Mouse (Mus musculus) neural tube, embryonic 13.5 days (tissue): ENCODE measurements around the gene Hbq1b. TPM values are rescaled to one million over a fixed set of nuclear protein-coding genes. Genes with fewer than 3 reads are reported as not detected.
"Not testable (repeated sequence)": the region's sequence is repeated elsewhere in the genome, so short reads cannot be mapped to it uniquely, and the experiment has no call there.

ENCODE experiments used
- ATAC-seq: fragments of 200-750 bp; cut with Nextera tagmentation; 2 replicates; pipeline ENCODE4 v1.8.0; 2017; ENCODE audit warnings: low read depth, mild to moderate bottlenecking, moderate TSS enrichment, moderate library complexity
- H3K27ac ChIP-seq: fragments of 300-500 bp; sonication (generic); replicated peaks from 2 replicates; pipeline ENCODE4 v1.5.1; 2015; ENCODE audit warnings: moderate library complexity, mild to moderate bottlenecking, inconsistent platforms
- H3K27me3 ChIP-seq: fragments of 300-500 bp; sonication (generic); 2 replicates; pipeline ENCODE4 v1.6.1; 2015; ENCODE audit warnings: mild to moderate bottlenecking, inconsistent platforms
- H3K36me3 ChIP-seq: fragments of 300-500 bp; sonication (generic); 2 replicates; pipeline ENCODE4 v1.6.1; 2015; ENCODE audit warnings: mild to moderate bottlenecking, inconsistent platforms
- H3K4me1 ChIP-seq: fragments of 300-500 bp; sonication (generic); replicated peaks from 2 replicates; pipeline ENCODE4 v1.6.1; 2015; ENCODE audit warnings: inconsistent platforms
- H3K4me2 ChIP-seq: fragments of 300-500 bp; sonication (generic); 2 replicates; pipeline ENCODE4 v1.6.1; 2015; ENCODE audit warnings: inconsistent platforms, mild to moderate bottlenecking, moderate library complexity
- H3K4me3 ChIP-seq: fragments of 300-500 bp; sonication (generic); 2 replicates; pipeline ENCODE4 v1.5.1; 2015; ENCODE audit warnings: mild to moderate bottlenecking, inconsistent platforms
- H3K9ac ChIP-seq: fragments of 300-500 bp; sonication (generic); 2 replicates; pipeline ENCODE4 v1.6.1; 2015; ENCODE audit warnings: moderate library complexity, mild to moderate bottlenecking, inconsistent platforms
- H3K9me3 ChIP-seq: fragments of 300-500 bp; sonication (generic); 2 replicates; pipeline ENCODE4 v1.6.1; 2016; ENCODE audit warnings: inconsistent platforms
- WGBS: fragments of 180-500 bp; shearing (Covaris S2); methylation state at CpG from one replicate; pipeline ENCODE4 v1.1.7; 2015; 5-methylcytosine and 5-hydroxymethylcytosine counted together
- polyA plus RNA-seq: library from polyadenylated mRNA; unstranded; fragments of >200 nt; fragmentation: Nextera tagmentation; extraction: Ambion mirVana; gene quantifications from 2 replicates; pipeline ENCODE4 v1.2.1, GENCODE M21; 2015

The Hbq1b gene
- polyA plus RNA-seq, 1 experiment from 2014 or later = 3.0 TPM

GRCm38 (mm10) chr11:32292819-32293218 is 6.1 kb downstream of the Hbq1b start:
- not testable (repeated sequence) for H3K9me3 ChIP-seq, H3K27me3 ChIP-seq, H3K4me3 ChIP-seq, H3K4me2 ChIP-seq, ATAC-seq, H3K4me1 ChIP-seq, H3K36me3 ChIP-seq, H3K9ac ChIP-seq, H3K27ac ChIP-seq
- 87% methylated on average over 4 of the region's 4 CpGs for whole genome bisulfite sequencing

GRCm38 (mm10) chr11:32293479-32293878 is 6.7 kb downstream of the Hbq1b start:
- ATAC-seq, H3K27ac ChIP-seq, H3K27me3 ChIP-seq, H3K4me1 ChIP-seq, H3K4me2 ChIP-seq, H3K36me3 ChIP-seq, H3K9ac ChIP-seq, H3K4me3 ChIP-seq, H3K9me3 ChIP-seq: not testable (repeated sequence)
- WGBS = 73% methylated on average over 3 of the region's 3 CpGs

GRCm38 (mm10) chr11:32296203-32296602 is 9.4 kb downstream of the Hbq1b start, which contains the start of gene Hba-a2:
TSS of gene Hba-a2 (plus strand) at chr11:32296489.
- not testable (repeated sequence) for H3K4me1 ChIP-seq, H3K36me3 ChIP-seq, H3K9ac ChIP-seq, ATAC-seq, H3K9me3 ChIP-seq, H3K27ac ChIP-seq, H3K27me3 ChIP-seq, H3K4me3 ChIP-seq, H3K4me2 ChIP-seq
- no CpG with 5 or more reads among the region's 4 CpGs for WGBS

- H3K9me3 ChIP-seq, H3K4me3 ChIP-seq, H3K9ac ChIP-seq, H3K36me3 ChIP-seq, H3K4me1 ChIP-seq, H3K27ac ChIP-seq, ATAC-seq, H3K4me2 ChIP-seq: not testable (repeated sequence)
- H3K27me3 ChIP-seq = peaks cover 20% of the 10 kb centered on the region
- 60% methylated on average over 2 of the region's 2 CpGs for WGBS
Measured at GRCm38 (mm10) chr11:32297417-32297816, 10.7 kb downstream of the Hbq1b start.

GRCm38 (mm10) chr11:32297866-32298531 is 11.2 kb downstream of the Hbq1b start:
- ATAC-seq = no peak
- no peak overlapping the region for H3K9ac ChIP-seq
- H3K36me3 ChIP-seq = no peaks in the 10 kb centered on the region
- no peak overlapping the region for H3K4me2 ChIP-seq
- peaks cover 20% of the 10 kb centered on the region for H3K27me3 ChIP-seq
- H3K4me3 ChIP-seq = no peak overlapping the region
- WGBS = 93% methylated on average over 1 of the region's 1 CpGs
- H3K27ac ChIP-seq = no peak overlapping the region
- H3K9me3 ChIP-seq = no peaks in the 10 kb centered on the region
- H3K4me1 ChIP-seq = no peaks in the 10 kb centered on the region

GRCm38 (mm10) chr11:32298532-32298918 is 11.8 kb downstream of the Hbq1b start:
- Histone ChIP-seq H3K9me3 (no peaks in the 10 kb centered on the region), H3K4me3 (no peak overlapping the region), H3K4me2 (no peak overlapping the region), H3K27me3 (peaks cover 20% of the 10 kb centered on the region), H3K36me3 (no peaks in the 10 kb centered on the region), H3K4me1 (no peaks in the 10 kb centered on the region), H3K9ac (no peak overlapping the region), H3K27ac (no peak overlapping the region)
- 96% methylated on average over 2 of the region's 2 CpGs for WGBS
- ATAC-seq = no peak

GRCm38 (mm10) chr11:32299865-32300264 is 13.1 kb downstream of the Hbq1b start, which contains the start of gene Hbq1a:
TSS of gene Hbq1a (plus strand) at chr11:32300069.
- Histone ChIP-seq H3K4me2 (peak within 1 kb of the TSS; percentile 49), H3K27me3 (peaks cover 20% of the 10 kb centered on the region), H3K4me3 (peak within 1 kb of the TSS; percentile 26)
- not testable (repeated sequence) for H3K36me3 ChIP-seq, H3K4me1 ChIP-seq, H3K9me3 ChIP-seq, H3K9ac ChIP-seq, H3K27ac ChIP-seq
- 5% methylated on average over 16 of the region's 16 CpGs for WGBS
- peak; percentile 73 for ATAC-seq

- ATAC-seq = peak; percentile 25; the same call in 1 of the 2 replicates
- Histone ChIP-seq H3K27me3 (peaks cover 20% of the 10 kb centered on the region), H3K9ac (no peak overlapping the region), H3K4me2 (peak overlapping the region; percentile 49), H3K9me3 (no peaks in the 10 kb centered on the region), H3K36me3 (no peaks in the 10 kb centered on the region), H3K4me1 (no peaks in the 10 kb centered on the region), H3K27ac (no peak overlapping the region), H3K4me3 (peak overlapping the region; percentile 26)
- WGBS = 56% methylated on average over 16 of the region's 17 CpGs
Measured at GRCm38 (mm10) chr11:32300279-32301267, 13.8 kb downstream of the Hbq1b start.

- 69% methylated on average over 1 of the region's 1 CpGs for WGBS
- H3K9me3 ChIP-seq = no peaks in the 10 kb centered on the region
Measured at GRCm38 (mm10) chr11:32301506-32301905, 14.7 kb downstream of the Hbq1b start.

GRCm38 (mm10) chr11:32302824-32303419 is 16.2 kb downstream of the Hbq1b start:
- Histone ChIP-seq H3K9me3 (no peaks in the 10 kb centered on the region), H3K27me3 (peaks cover 20% of the 10 kb centered on the region), H3K4me3 (no peak overlapping the region), H3K9ac (no peak overlapping the region), H3K27ac (no peak overlapping the region), H3K4me1 (no peaks in the 10 kb centered on the region), H3K36me3 (no peaks in the 10 kb centered on the region), H3K4me2 (no peak overlapping the region)
- no peak for ATAC-seq
- 58% methylated on average over 2 of the region's 2 CpGs for WGBS

More at GRCm38 (mm10) chr11:32301506-32301905, 14.7 kb downstream of the Hbq1b start:
- Histone ChIP-seq H3K4me1 (no peaks in the 10 kb centered on the region), H3K4me3 (no peak overlapping the region), H3K27me3 (peaks cover 20% of the 10 kb centered on the region), H3K36me3 (no peaks in the 10 kb centered on the region), H3K27ac (no peak overlapping the region), H3K9ac (no peak overlapping the region), H3K4me2 (no peak overlapping the region)
- no peak for ATAC-seq

GRCm38 (mm10) chr11:32303455-32303854 is 16.7 kb downstream of the Hbq1b start:
- no peaks in the 10 kb centered on the region for H3K36me3 ChIP-seq
- H3K4me2 ChIP-seq = no peak overlapping the region
- peaks cover 20% of the 10 kb centered on the region for H3K27me3 ChIP-seq
- no peak overlapping the region for H3K27ac ChIP-seq
- no peak overlapping the region for H3K4me3 ChIP-seq
- ATAC-seq = no peak
- H3K9ac ChIP-seq = no peak overlapping the region
- H3K4me1 ChIP-seq = no peaks in the 10 kb centered on the region
- no peaks in the 10 kb centered on the region for H3K9me3 ChIP-seq
- WGBS = 87% methylated on average over 1 of the region's 1 CpGs

- no peaks in the 10 kb centered on the region for H3K9me3 ChIP-seq
- no peaks in the 10 kb centered on the region for H3K36me3 ChIP-seq
- no peak for ATAC-seq
- no peak overlapping the region for H3K4me2 ChIP-seq
- no peak overlapping the region for H3K4me3 ChIP-seq
- 60% methylated on average over 1 of the region's 1 CpGs for WGBS
- H3K9ac ChIP-seq = no peak overlapping the region
- H3K4me1 ChIP-seq = no peaks in the 10 kb centered on the region
- no peak overlapping the region for H3K27ac ChIP-seq
- peaks cover 4% of the 10 kb centered on the region; the same call in 1 of the 2 replicates for H3K27me3 ChIP-seq
Measured at GRCm38 (mm10) chr11:32307006-32307405, 20.2 kb downstream of the Hbq1b start.
